Mouse (Mus musculus): ENCODE data around the gene Poll. TPM values are rescaled to one million over a fixed set of nuclear protein-coding genes. Genes with fewer than 3 reads are reported as not detected.

The Poll gene
- polyA plus RNA-seq, 1 experiment = 5.1 TPM

- TF ChIP-seq CTCF (IDR thresholded peaks at IDR 0.05; ENCODE audit: borderline replicate concordance, insufficient read depth, low read length) (no peak), POLR2A (IDR thresholded peaks at IDR 0.05; ENCODE audit: low read depth, low read length) (no peak)
- Histone ChIP-seq H3K4me1 (ENCODE audit: control insufficient read depth, insufficient read depth, low read length) (0 out of 2 replicates have a peak, but pooled peaks cover 3% of the 10 kb centered on the region), H3K27ac (ENCODE audit: insufficient read depth, low read length) (no peak overlapping the region), H3K4me3 (ENCODE audit: insufficient read depth, low read length) (no peak overlapping the region)
These were observed 19.1 kb upstream of the Poll start for GRCm38 (mm10) chr19:45579416-45579815.

GRCm38 (mm10) chr19:45578976-45579375 is 18.6 kb upstream of the Poll start:
- no peak for TF ChIP-seq CTCF (IDR thresholded peaks at IDR 0.05; ENCODE audit: borderline replicate concordance, insufficient read depth, low read length)
- no peak for TF ChIP-seq POLR2A (IDR thresholded peaks at IDR 0.05; ENCODE audit: low read depth, low read length)
- no peak overlapping the region for H3K27ac ChIP-seq (ENCODE audit: insufficient read depth, low read length)
- H3K4me3 ChIP-seq (ENCODE audit: insufficient read depth, low read length) = no peak overlapping the region
- 0 out of 2 replicates have a peak, but pooled peaks cover 3% of the 10 kb centered on the region for H3K4me1 ChIP-seq (ENCODE audit: control insufficient read depth, insufficient read depth, low read length)

- Histone ChIP-seq H3K27ac (ENCODE audit: insufficient read depth, low read length) (no peak overlapping the region), H3K4me1 (ENCODE audit: control insufficient read depth, insufficient read depth, low read length) (0 out of 2 replicates have a peak, but pooled peaks cover 3% of the 10 kb centered on the region), H3K4me3 (ENCODE audit: insufficient read depth, low read length) (no peak overlapping the region)
- TF ChIP-seq POLR2A (IDR thresholded peaks at IDR 0.05; ENCODE audit: low read depth, low read length) = no peak
- no peak for TF ChIP-seq CTCF (IDR thresholded peaks at IDR 0.05; ENCODE audit: borderline replicate concordance, insufficient read depth, low read length)
These were observed 16.9 kb upstream of the Poll start for GRCm38 (mm10) chr19:45577141-45577750.

GRCm38 (mm10) chr19:45575632-45576001 is 15.3 kb upstream of the Poll start:
- H3K27ac ChIP-seq (ENCODE audit: insufficient read depth, low read length) = no peak overlapping the region
- 0 out of 2 replicates have a peak, but pooled peaks cover 3% of the 10 kb centered on the region for H3K4me1 ChIP-seq (ENCODE audit: control insufficient read depth, insufficient read depth, low read length)
- TF ChIP-seq POLR2A (IDR thresholded peaks at IDR 0.05; ENCODE audit: low read depth, low read length) = no peak
- TF ChIP-seq CTCF (IDR thresholded peaks at IDR 0.05; ENCODE audit: borderline replicate concordance, insufficient read depth, low read length) = no peak
- no peak overlapping the region for H3K4me3 ChIP-seq (ENCODE audit: insufficient read depth, low read length)

DNA sequence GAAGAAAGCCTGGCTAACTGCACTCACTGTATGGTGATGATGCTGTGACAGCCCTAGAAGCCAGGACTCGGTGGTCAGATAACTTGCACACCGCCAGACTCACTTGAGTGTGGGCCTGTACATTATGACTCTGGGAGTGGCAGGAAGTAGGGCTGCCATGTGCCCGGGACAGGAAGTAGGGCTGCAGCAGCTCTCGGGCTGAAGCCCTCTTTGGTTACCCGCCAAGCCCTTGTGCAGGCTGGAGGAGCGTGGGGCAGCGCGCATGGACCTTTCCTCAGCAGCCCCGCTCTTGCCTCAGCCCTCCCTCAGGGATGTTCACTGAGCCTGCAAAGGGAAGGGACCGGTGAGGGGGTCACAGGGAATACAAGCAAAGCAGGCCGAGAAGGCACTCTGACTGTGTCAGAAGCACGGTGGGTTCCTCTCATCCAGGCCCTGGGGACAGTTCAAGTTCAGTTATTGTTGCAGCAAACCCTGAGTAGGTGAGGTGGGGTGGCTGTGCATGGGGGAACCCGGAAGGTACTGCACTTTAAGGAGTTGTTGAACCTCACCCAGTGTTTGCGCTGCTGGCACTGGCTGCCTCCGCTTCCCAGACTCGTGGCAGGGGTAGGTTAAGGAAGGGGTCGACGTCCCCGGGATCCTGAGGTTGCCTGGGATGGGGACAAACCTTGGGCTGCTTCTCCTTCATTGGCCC is 14.8 kb upstream of the Poll start:
- Histone ChIP-seq H3K4me3 (ENCODE audit: insufficient read depth, low read length) (no peak overlapping the region), H3K4me1 (ENCODE audit: control insufficient read depth, insufficient read depth, low read length) (0 out of 2 replicates have a peak, but pooled peaks cover 3% of the 10 kb centered on the region), H3K27ac (ENCODE audit: insufficient read depth, low read length) (no peak overlapping the region)
- TF ChIP-seq CTCF (IDR thresholded peaks at IDR 0.05; ENCODE audit: borderline replicate concordance, insufficient read depth, low read length) (no peak), POLR2A (IDR thresholded peaks at IDR 0.05; ENCODE audit: low read depth, low read length) (no peak)

DNA sequence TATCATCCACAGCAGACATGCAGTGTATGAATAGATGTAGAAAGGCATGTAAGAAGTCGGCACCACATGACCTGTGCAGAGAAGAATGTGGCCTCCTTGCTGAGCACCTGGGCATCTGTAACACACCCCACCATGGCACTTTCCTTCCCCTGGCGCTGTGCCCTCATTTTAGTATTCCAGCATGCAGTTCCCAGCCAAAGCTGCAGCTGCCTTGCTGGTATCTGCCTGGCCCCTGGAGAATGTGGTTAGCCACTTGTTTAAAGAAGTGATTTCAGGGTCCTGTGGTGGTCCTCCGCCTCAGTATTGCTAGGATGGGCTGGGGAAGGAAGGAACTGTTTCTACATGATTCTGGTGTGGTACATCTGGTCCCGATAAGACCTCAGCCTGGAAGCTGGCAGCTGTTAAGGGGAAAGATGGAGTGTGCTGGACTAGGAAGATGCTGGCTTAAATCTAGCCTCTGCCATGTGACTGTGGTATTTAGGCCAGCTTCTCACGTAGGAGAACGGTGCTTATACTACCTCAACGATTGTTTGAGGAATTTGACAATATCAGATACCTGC is 14.1 kb upstream of the Poll start:
- H3K4me3 ChIP-seq (ENCODE audit: insufficient read depth, low read length) = no peak overlapping the region
- no peak for TF ChIP-seq POLR2A (IDR thresholded peaks at IDR 0.05; ENCODE audit: low read depth, low read length)
- TF ChIP-seq CTCF (IDR thresholded peaks at IDR 0.05; ENCODE audit: borderline replicate concordance, insufficient read depth, low read length) = no peak
- no peak overlapping the region for H3K27ac ChIP-seq (ENCODE audit: insufficient read depth, low read length)
- 0 out of 2 replicates have a peak, but pooled peaks cover 3% of the 10 kb centered on the region for H3K4me1 ChIP-seq (ENCODE audit: control insufficient read depth, insufficient read depth, low read length)

DNA sequence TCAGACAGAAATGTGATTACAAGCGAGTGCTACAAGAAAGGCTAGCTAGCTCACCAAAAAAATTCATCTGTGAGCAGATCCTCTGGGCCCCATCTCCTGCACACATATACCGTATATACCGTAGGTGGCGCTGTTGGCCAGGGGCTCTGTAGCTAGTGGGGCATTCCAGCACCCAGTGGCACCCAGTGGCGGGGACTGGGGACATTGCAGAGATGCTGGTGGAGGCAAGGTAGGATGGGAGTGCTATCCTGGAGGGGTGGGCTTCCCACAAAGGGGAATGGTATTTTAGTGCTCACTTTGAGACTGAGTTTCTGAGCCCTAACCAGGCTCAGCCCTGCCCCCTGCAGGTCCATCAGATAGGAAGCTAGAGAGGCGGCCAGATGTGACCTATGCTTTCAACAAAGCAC is 13.5 kb upstream of the Poll start:
- 0 out of 2 replicates have a peak, but pooled peaks cover 3% of the 10 kb centered on the region for H3K4me1 ChIP-seq (ENCODE audit: control insufficient read depth, insufficient read depth, low read length)
- no peak for TF ChIP-seq POLR2A (IDR thresholded peaks at IDR 0.05; ENCODE audit: low read depth, low read length)
- TF ChIP-seq CTCF (IDR thresholded peaks at IDR 0.05; ENCODE audit: borderline replicate concordance, insufficient read depth, low read length) = peak; percentile 67
- H3K27ac ChIP-seq (ENCODE audit: insufficient read depth, low read length) = no peak overlapping the region
- no peak overlapping the region for H3K4me3 ChIP-seq (ENCODE audit: insufficient read depth, low read length)

- TF ChIP-seq POLR2A (IDR thresholded peaks at IDR 0.05; ENCODE audit: low read depth, low read length) (no peak), CTCF (IDR thresholded peaks at IDR 0.05; ENCODE audit: borderline replicate concordance, insufficient read depth, low read length) (no peak)
- H3K4me3 ChIP-seq (ENCODE audit: insufficient read depth, low read length) = no peak overlapping the region
- H3K27ac ChIP-seq (ENCODE audit: insufficient read depth, low read length) = no peak overlapping the region
- 0 out of 2 replicates have a peak, but pooled peaks cover 3% of the 10 kb centered on the region for H3K4me1 ChIP-seq (ENCODE audit: control insufficient read depth, insufficient read depth, low read length)
These were observed 12.7 kb upstream of the Poll start for GRCm38 (mm10) chr19:45573033-45573432.

DNA sequence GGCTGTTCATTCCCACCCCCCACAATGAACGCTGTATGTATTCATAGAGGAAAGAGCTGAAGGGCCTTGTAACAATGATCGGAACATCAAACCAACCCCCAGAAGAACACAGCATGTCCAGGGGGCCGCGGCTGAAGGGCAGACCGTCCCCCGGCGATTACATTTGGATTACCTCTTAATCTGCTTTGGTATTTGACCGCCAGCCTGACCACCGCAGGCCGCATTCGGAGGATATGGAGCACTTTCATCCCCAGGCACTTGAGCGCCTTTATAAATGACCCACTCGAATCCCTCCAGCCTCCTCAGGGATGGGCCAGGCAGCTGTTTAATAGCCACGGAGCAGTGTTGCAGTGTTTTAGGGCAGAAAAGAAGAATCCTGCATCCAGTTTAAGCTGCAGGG is 7.0 kb upstream of the Poll start:
- no peak overlapping the region for H3K27ac ChIP-seq (ENCODE audit: insufficient read depth, low read length)
- no peak for TF ChIP-seq CTCF (IDR thresholded peaks at IDR 0.05; ENCODE audit: borderline replicate concordance, insufficient read depth, low read length)
- TF ChIP-seq POLR2A (IDR thresholded peaks at IDR 0.05; ENCODE audit: low read depth, low read length) = no peak
- H3K4me3 ChIP-seq (ENCODE audit: insufficient read depth, low read length) = no peak overlapping the region
- H3K4me1 ChIP-seq (ENCODE audit: control insufficient read depth, insufficient read depth, low read length) = no peaks in the 10 kb centered on the region

Data from embryonic fibroblast, embryonic 13.5 days (primary cell).